Mouse (Mus musculus): Measurements from ENCODE around the gene Rnf167. TPM values are rescaled to one million over a fixed set of nuclear protein-coding genes. Genes with fewer than 3 reads are reported as not detected.
A peak's percentile ranks its signal among the peaks of the same experiment; 100 is the strongest.

Gene Rnf167
- total RNA-seq, 2 experiments from 2014 or later = 48.0 to 54.0 TPM

GRCm38 (mm10) chr11:70653345-70654197 is 6.5 kb downstream of the Rnf167 start:
- peak; percentile 49 for DNase-seq (ENCODE audit: low spot score)
- intact Hi-C loops (cut with DNase I) = loop anchor here (2.0 to 10.0 kb wide), 2 partner anchors 15 to 639 kb away; partner anchors contain the start of genes Acadvl, Dlg4 and Spag7

- DNase-seq (ENCODE audit: low spot score) = peak; percentile 50
- intact Hi-C loops (cut with DNase I) = loop anchor here (2.0 to 10.0 kb wide), 2 partner anchors 14 to 640 kb away; partner anchors contain the start of genes Acadvl, Dlg4 and Spag7
Observed at GRCm38 (mm10) chr11:70654198-70654922, 7.3 kb downstream of the Rnf167 start, which contains the start of gene Pfn1. Gene Pfn1, minus strand, starts transcription at chr11:70654644.

- intact Hi-C loops (cut with DNase I) = loop anchor here (2.0 to 10.0 kb wide), 2 partner anchors 14 to 640 kb away; partner anchors contain the start of genes Acadvl, Dlg4 and Spag7
Observed at GRCm38 (mm10) chr11:70654923-70655570, 8.0 kb downstream of the Rnf167 start.

DNA sequence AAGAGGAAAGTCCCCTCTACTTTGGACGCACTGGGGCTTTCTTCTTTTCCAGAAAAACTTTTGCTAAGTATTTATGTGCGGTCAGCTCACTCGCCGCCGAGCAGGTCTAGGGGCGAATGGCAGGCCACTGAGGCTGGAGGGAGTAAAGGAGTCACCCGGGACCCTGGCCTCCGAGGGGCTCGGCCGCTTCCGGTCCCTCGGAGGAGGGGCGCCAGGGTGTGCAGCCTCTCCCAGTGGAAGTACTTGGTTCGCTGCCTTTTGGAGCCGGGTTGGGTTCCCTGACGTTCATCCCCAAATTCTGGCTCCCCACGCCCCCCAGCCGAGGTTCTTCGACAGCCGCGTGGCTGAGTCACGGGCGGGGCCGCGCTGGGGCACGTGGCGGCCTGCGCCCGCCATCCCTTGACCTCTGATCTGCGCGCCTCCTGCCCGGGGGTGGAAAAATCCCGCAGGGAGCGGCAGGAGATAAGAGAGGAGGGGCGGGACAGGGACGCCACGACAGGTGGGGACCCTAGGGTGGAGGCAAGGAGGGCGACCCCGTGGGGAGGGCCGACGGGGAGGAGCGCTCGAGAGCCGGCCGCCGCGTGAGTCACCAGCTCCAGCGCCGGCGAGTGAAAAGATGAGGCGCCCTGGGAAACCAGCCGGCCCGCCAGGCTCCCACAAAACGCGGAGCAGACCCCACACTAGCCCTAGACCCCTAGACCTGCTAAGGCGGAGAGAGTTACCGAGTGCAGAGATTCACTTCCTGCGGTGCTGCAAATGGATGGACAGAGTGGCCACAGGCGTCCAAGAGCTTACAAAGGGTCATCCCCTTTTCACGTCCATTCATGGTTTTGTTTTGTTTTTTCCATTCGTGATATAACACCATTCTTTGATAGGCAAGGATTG is 8.8 kb downstream of the Rnf167 start:
- intact Hi-C loops (cut with DNase I) = loop anchor here (2.0 to 10.0 kb wide), 2 partner anchors 13 to 641 kb away; partner anchors contain the start of genes Acadvl, Dlg4 and Spag7
- DNase-seq (ENCODE audit: low spot score) = peak; percentile 67

More at GRCm38 (mm10) chr11:70654923-70655570, 8.0 kb downstream of the Rnf167 start:
- DNase-seq (ENCODE audit: low spot score) = peak; percentile 71

GRCm38 (mm10) chr11:70656456-70656927 is 9.5 kb downstream of the Rnf167 start:
- intact Hi-C loops (cut with DNase I) = loop anchor here (10.0 kb wide), 1 partner anchor 642 kb away; the partner anchor contains the start of genes Acadvl and Dlg4
- DNase-seq (ENCODE audit: low spot score) = peak; percentile 59

DNA sequence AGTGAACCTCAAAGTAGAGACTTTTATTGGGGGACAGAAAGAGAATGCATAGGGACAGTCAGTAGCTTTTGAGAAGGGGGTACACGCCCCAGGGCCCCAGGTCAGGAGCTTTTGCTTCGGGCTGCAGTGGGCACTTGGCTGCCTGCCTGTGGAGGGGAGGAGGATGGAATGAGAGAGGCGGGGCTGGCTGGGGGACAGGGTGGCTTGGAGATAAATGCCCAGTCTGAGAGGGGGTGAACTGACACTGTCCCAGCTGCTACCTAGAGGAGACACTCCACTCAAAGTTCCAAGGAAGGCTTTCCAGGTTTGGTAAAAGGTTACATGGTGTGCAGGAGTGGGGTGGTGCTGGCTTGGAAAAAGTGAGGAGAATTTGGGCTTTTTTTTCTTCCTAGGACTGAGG is 9.9 kb downstream of the Rnf167 start, which contains the start of gene Eno3:
Gene Eno3 (plus strand): TSS at position 239 of the 400 bp plus-strand sequence.
- no peak for DNase-seq (ENCODE audit: low spot score)
- intact Hi-C loops (cut with DNase I) = loop anchor here (10.0 kb wide), 1 partner anchor 642 kb away; the partner anchor contains the start of genes Acadvl and Dlg4

DNA sequence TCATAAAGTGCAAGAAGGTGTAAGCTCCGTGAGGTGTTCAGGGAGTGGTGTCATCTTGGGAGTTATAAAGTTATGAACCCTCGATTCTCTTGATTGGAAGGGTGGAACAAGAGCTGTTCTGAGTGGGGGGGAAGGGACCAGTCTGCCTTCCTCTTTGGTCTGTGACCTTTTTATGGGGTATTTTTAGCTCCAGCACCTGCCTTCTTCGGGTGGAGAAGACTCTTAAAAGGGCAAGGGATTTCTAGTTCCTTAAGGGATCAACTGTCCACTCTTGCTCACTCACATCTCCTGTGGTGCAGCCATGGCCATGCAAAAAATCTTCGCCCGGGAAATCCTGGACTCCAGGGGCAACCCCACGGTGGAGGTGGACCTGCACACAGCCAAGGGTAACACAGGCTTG is 10.5 kb downstream of the Rnf167 start:
- DNase-seq (ENCODE audit: low spot score) = no peak
- intact Hi-C loops (cut with DNase I) = loop anchor here (10.0 kb wide), 1 partner anchor 643 kb away; the partner anchor contains the start of genes Acadvl and Dlg4

- intact Hi-C loops (cut with DNase I) = loop anchor here (10.0 kb wide), 1 partner anchor 643 kb away; the partner anchor contains the start of genes Acadvl and Dlg4
- DNase-seq (ENCODE audit: low spot score) = no peak
Observed at GRCm38 (mm10) chr11:70657991-70658390, 11.0 kb downstream of the Rnf167 start.

- DNase-seq (ENCODE audit: low spot score) = no peak
- intact Hi-C loops (cut with DNase I) = loop anchor here (10.0 kb wide), 1 partner anchor 644 kb away; the partner anchor contains the start of genes Acadvl and Dlg4
Observed at GRCm38 (mm10) chr11:70658521-70658920, 11.5 kb downstream of the Rnf167 start.

DNA sequence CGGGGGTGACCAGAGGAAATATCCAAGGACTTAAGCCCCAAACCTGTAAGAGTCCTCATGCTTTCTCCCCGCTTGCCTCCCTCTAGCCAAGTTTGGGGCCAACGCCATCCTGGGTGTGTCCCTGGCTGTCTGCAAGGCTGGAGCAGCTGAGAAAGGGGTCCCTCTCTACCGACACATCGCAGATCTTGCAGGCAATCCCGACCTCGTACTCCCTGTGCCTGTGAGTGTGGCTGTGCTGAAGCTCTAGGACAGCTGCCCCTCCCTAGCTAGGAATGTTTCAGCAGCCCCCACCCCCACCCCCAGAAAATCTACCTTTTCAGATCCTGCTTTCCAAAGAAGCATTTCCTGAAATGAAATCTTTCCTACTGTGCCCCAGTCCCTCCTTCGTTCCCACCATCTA is 11.9 kb downstream of the Rnf167 start:
- intact Hi-C loops (cut with DNase I) = loop anchor here (10.0 kb wide), 1 partner anchor 644 kb away; the partner anchor contains the start of genes Acadvl and Dlg4

GRCm38 (mm10) chr11:70660571-70660970 is 13.5 kb downstream of the Rnf167 start:
- intact Hi-C loops (cut with DNase I) = no loop called here
- DNase-seq (ENCODE audit: low spot score) = no peak

More for the DNA sequence above, 11.9 kb downstream of the Rnf167 start:
- DNase-seq (ENCODE audit: low spot score) = no peak

GRCm38 (mm10) chr11:70663101-70663500 is 16.1 kb downstream of the Rnf167 start:
- intact Hi-C loops (cut with DNase I) = no loop called here
- no peak for DNase-seq (ENCODE audit: low spot score)

- intact Hi-C loops (cut with DNase I) = no loop called here
- no peak for DNase-seq (ENCODE audit: low spot score)
Observed at GRCm38 (mm10) chr11:70663957-70664356, 16.9 kb downstream of the Rnf167 start.

GRCm38 (mm10) chr11:70664741-70665140 is 17.7 kb downstream of the Rnf167 start:
- intact Hi-C loops (cut with DNase I) = no loop called here
- DNase-seq (ENCODE audit: low spot score) = no peak

DNA sequence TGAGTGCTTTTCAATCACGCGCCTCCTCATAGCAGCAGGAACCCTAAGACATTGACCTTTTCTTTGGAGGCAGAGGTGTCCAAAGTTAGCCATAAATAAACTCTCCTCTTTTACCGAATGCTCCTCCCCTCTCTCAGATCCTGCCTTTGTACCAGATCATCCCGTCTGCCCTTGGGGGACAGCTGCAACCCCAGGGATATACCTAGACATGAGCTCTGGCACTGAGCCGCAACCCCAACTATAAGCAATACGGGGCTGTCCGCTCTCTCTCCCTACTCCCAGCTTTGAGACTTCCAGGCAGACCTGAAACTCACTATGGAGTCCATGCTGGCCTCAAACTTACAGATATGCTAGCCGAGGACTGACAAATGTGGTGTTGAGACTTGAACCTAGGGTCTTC is 19.7 kb downstream of the Rnf167 start:
- intact Hi-C loops (cut with DNase I) = no loop called here
- no peak for DNase-seq (ENCODE audit: low spot score)

DNA sequence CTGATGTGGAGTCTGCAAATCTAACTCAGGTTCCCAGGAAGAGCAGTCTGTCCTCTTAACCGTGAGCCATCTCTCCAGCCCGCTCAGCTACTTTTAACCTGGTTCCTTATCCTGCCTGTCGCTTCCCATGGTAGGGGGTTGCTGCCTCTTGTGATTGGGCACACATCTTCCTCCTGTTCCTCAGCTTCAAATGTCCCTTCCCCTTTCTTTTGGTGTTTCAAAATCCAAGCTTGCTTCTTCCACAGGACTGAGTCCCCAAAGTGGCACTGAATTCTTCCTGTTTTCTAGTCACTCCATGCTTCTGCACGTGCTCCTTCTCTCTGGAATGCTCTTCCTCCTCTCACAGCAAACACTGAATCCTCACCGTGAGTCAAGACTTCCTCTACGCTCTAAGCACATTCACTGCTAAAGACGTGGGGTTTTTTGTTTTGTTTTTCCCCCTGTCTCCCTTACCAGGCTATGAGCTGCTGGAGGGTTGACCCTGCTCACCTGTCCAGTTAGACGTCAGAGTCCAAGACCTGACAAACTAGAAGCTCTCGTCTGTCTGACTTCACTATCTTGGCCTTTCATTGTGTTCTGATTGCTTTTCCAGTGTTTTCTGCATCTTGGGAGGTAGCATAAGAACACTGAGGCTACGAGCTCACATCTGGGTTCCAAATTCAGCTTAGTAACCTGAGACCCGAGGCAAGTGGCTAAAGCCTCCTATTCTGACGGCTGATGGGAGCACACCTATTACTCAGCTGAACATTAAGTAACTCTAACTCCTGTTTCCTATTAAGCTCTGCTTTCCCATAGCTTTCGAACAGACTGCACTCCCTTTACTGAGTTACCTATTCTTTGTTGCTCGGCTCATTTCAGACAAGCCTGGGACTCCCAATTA is 20.5 kb downstream of the Rnf167 start:
- intact Hi-C loops (cut with DNase I) = loop anchor here (2.0 kb wide), 1 partner anchor 13 kb away; the partner anchor contains the start of gene Pfn1
- no peak for DNase-seq (ENCODE audit: low spot score)

- no peak for DNase-seq (ENCODE audit: low spot score)
- intact Hi-C loops (cut with DNase I) = loop anchor here (2.0 kb wide), 1 partner anchor 14 kb away; the partner anchor contains the start of gene Pfn1
Observed at GRCm38 (mm10) chr11:70668335-70668770, 21.3 kb downstream of the Rnf167 start.
